Mouse (Mus musculus): ENCODE data around the gene Mrgpra1. TPM values are rescaled to one million over a fixed set of nuclear protein-coding genes. Genes with fewer than 3 reads are reported as not detected.

Gene Mrgpra1
- total RNA-seq (2023): not detected

DNA sequence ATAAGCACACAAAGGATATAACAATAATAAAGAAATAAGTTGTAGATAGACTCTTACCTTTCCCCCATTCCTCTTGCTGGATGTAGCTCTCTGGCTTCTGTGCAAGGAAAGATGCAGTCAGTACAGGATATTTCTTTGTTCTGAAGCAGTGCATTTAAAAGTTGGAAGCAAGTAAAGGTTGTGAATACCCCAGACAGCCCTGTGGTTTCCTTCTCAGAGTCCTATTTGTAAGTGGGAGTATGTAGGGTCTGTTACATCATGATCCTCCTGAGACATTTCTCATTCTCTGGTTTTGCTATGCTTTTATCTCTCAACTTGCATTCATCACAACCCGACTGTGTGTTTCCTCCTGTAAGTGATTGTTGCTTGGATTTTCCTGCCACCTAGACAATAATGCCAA, at the start of gene Mrgpra1:
Mrgpra1 (minus strand) TSS at position 101 of the 400 bp plus-strand sequence.

Other genes starting within 250 kb of the Mrgpra1 start
- gene Ptpn5, start 220.6 kb downstream of the Mrgpra1 start, total RNA-seq (2023): 0.35 TPM
- gene Mrgpra6, start 149.3 kb downstream of the Mrgpra1 start, total RNA-seq (2023): not detected
- not detected for gene Mrgpra9, start 101.4 kb downstream of the Mrgpra1 start, total RNA-seq (2023)
- not detected for gene Mrgpra2a, start 97.9 kb upstream of the Mrgpra1 start, total RNA-seq (2023)
- 0.47 TPM for gene Mrgpra2b, start 174.6 kb upstream of the Mrgpra1 start, total RNA-seq (2023)
- gene Mrgpra3, start 247.1 kb upstream of the Mrgpra1 start, total RNA-seq (2023): not detected

Measured in CD4-positive naive resting alpha-beta T cell, adult 76 days (primary cell).